Mouse (Mus musculus) forebrain, embryonic 14.5 days (tissue): ENCODE data around the gene Skiv2l. TPM values are rescaled to one million over a fixed set of nuclear protein-coding genes. Genes with fewer than 3 reads are reported as not detected.

Source experiments
- ATAC-seq: fragments of 200-750 bp; cut with Nextera tagmentation; 2 replicates; pipeline ENCODE4 v1.8.0; 2017; ENCODE audit warnings: mild to moderate bottlenecking, moderate library complexity
- DNase-seq: peaks from one replicate; pipeline ENCODE4 v3.0.0-alpha.2; 2015; ENCODE audit warnings: low spot score
- H3K27ac ChIP-seq: fragments of 300-500 bp; sonication (generic); 2 replicates; pipeline ENCODE4 v1.5.1; 2014; ENCODE audit warnings: low read depth, mild to moderate bottlenecking, control low read depth, low read length, moderate library complexity
- H3K27me3 ChIP-seq: fragments of 300-500 bp; sonication (generic); replicated peaks from 2 replicates; pipeline ENCODE4 v1.6.1; 2014; ENCODE audit warnings: low read length, control low read depth, mixed read lengths; ENCODE audit not compliant: control insufficient read depth, insufficient read depth
- H3K36me3 ChIP-seq: fragments of 300-500 bp; sonication (generic); 2 replicates; pipeline ENCODE4 v1.6.1; 2014; ENCODE audit warnings: low read length, control low read depth; ENCODE audit not compliant: control insufficient read depth, insufficient read depth
- H3K4me1 ChIP-seq: fragments of 300-500 bp; sonication (generic); 2 replicates; pipeline ENCODE4 v1.6.1; 2014; ENCODE audit warnings: antibody characterized with exemption, low read length, control low read depth; ENCODE audit not compliant: control insufficient read depth, insufficient read depth
- H3K4me2 ChIP-seq: fragments of 300-500 bp; sonication (generic); 2 replicates; pipeline ENCODE4 v1.6.1; 2014; ENCODE audit warnings: mild to moderate bottlenecking, control low read depth, low read length
- H3K4me3 ChIP-seq: fragments of 300-500 bp; sonication (generic); 2 replicates; pipeline ENCODE4 v1.5.1; 2014; ENCODE audit warnings: low read depth, low read length, control low read depth
- H3K9ac ChIP-seq: fragments of 300-500 bp; sonication (generic); 2 replicates; pipeline ENCODE4 v1.6.1; 2014; ENCODE audit warnings: mild to moderate bottlenecking, low read length, control low read depth, moderate library complexity
- H3K9me3 ChIP-seq: fragments of 300-500 bp; sonication (generic); replicated peaks from 2 replicates; pipeline ENCODE4 v1.6.1; 2016; ENCODE audit warnings: low read length, control low read depth, mixed read lengths; ENCODE audit not compliant: control insufficient read depth
- WGBS: fragments of 180-500 bp; shearing (Covaris S2); extraction: QIAGEN DNeasy Blood & Tissue Kit; methylation state at CpG from one replicate; pipeline ENCODE4 v1.1.7; 2014; 5-methylcytosine and 5-hydroxymethylcytosine counted together
- polyA plus RNA-seq: library from polyadenylated mRNA; unstranded; fragments of >200 nt; fragmentation: Nextera tagmentation; extraction: Ambion mirVana; gene quantifications from 2 replicates; pipeline ENCODE4 v1.2.1, GENCODE M21; 2014

Gene Skiv2l
- polyA plus RNA-seq, 1 experiment from 2014 or later, result 36.6 TPM

DNA sequence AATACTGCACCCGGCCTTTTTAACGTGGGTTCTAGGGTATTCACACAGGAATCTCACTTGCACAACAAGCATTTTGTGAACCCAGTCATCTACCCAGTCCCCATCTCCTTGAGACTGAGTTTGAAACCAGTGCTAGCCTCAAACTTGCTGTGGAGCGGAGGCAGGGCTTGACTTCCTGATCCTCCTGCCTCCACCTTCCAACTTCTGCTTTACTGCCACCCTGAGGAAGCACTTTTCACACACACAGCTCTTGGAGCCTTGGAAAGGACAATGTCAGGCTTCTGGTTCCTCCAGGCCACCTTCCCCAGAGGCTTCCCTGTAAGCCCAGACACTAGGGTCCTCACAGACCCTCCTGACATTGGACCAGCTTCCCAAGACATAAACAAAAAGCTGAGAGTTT, 33.3 kb upstream of the Skiv2l start:
- Histone ChIP-seq H3K27me3 (0 out of 2 replicates have a peak, but pooled peaks cover 3% of the 10 kb centered on the region), H3K9ac (no peak overlapping the region), H3K9me3 (no peaks in the 10 kb centered on the region), H3K4me3 (no peak overlapping the region), H3K4me2 (no peak overlapping the region), H3K27ac (no peak overlapping the region), H3K4me1 (no peaks in the 10 kb centered on the region), H3K36me3 (no peaks in the 10 kb centered on the region)
- DNase-seq (no peak), ATAC-seq (no peak)
- 59% methylated on average over 3 of the region's 3 CpGs for WGBS

DNA sequence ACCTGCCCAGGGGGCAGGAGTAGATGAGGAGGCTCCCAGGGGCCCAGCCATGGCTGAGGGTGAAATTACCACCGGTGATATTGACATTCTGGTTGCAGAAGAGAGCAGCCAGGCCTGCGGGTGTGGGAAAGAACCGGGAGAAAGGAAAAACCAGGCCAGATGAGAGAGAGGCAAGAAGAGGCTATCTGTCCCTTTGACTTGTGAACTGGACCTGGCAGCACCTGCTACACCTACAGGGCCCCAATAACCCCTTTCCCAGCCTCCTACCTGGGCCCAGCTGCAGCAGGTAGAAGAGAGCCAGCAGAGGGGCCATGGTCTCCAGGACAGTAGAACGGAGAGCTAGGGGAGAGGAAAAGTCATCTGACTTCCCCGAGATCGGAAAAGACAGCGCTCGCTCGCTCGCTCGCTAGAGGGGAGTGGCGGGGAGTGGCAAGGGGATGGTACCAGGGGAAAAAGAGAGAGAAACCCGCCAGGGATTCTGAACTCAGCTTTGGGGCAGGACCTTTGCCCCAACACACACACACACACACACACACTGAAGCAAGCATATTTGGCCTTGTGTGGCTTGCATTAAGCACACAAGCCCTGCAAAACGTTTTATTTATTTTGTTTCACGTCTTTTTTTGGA, 31.8 kb upstream of the Skiv2l start, which contains the start of gene Gm20547:
Gene Gm20547 (minus strand): TSS at position 360 of the 628 bp plus-strand sequence.
- WGBS, result 6% methylated on average over 15 of the region's 15 CpGs
- ATAC-seq, result no peak
- no peaks in the 10 kb centered on the region for H3K36me3 ChIP-seq

DNA sequence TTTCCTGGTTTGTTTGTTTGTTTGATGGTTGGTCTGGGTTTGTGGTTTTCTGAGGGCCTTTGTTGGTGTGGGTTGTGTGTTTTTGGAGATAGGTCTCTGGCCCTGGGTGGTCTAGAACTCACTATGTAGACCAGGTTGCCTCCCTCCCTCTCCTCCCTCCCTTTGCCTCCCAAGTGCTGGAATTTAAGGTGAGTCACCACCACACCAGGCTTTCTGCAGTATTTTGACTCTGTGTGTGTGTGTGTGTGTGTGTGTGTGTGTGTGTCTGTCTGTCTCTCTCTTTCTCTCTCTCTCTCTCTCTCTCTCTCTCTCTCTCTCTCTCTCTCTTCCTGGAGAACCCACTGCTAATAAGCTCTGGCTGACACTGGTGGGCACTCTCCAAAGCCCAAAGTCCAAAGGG, 31.2 kb upstream of the Skiv2l start:
- ATAC-seq (no peak), DNase-seq (no peak)
- Histone ChIP-seq H3K27me3 (0 out of 2 replicates have a peak, but pooled peaks cover 3% of the 10 kb centered on the region), H3K36me3 (no peaks in the 10 kb centered on the region), H3K27ac (no peak overlapping the region), H3K4me3 (no peak overlapping the region), H3K4me2 (no peak overlapping the region), H3K9ac (no peak overlapping the region), H3K4me1 (no peaks in the 10 kb centered on the region), H3K9me3 (no peaks in the 10 kb centered on the region)

More for the DNA sequence above, 31.8 kb upstream of the Skiv2l start, which contains the start of gene Gm20547:
- DNase-seq, result no peak
- H3K4me3 ChIP-seq, result no peak within 1 kb of the TSS
- H3K4me2 ChIP-seq, result no peak within 1 kb of the TSS
- H3K9ac ChIP-seq, result 0 out of 2 replicates have a peak within 1 kb of the TSS, but pooled peaks have one; percentile 25
- no peak within 1 kb of the TSS for H3K27ac ChIP-seq
- no peaks in the 10 kb centered on the region for H3K4me1 ChIP-seq
- no peaks in the 10 kb centered on the region for H3K9me3 ChIP-seq
- H3K27me3 ChIP-seq, result 0 out of 2 replicates have a peak, but pooled peaks cover 3% of the 10 kb centered on the region

DNA sequence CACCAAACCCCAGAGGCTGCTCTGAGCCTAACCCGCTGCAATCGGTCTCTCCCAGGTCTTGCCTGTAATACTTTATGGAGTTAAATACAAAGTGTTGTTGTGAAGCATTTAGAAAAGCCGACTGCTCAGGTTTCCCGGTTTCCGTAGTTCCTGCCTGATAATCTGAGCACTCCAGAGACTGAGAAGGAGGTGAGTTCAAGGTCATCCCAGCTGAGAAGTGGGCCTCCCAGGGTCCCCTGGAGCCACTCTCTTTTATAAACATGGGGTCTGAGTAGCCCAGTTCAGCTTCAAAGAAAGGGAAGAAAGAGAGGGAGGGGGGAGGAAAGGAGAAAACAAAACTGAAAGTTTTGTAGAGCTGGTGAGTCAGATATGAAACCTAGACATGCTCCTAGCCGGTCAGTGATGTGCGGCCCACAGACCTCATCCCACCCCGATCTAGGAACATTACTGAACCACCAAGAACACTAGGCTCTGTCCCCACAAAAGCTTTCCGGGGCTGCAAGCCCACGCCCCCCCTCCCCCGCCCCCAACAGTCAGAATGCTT, 29.4 kb upstream of the Skiv2l start, which contains the start of gene Zbtb12:
Gene Zbtb12 (plus strand): TSS at position 148 of the 544 bp plus-strand sequence.
- no peaks in the 10 kb centered on the region for H3K4me1 ChIP-seq
- no peak within 1 kb of the TSS for H3K27ac ChIP-seq
- 0 out of 2 replicates have a peak, but pooled peaks cover 3% of the 10 kb centered on the region for H3K27me3 ChIP-seq
- H3K4me2 ChIP-seq, result no peak within 1 kb of the TSS
- DNase-seq, result no peak
- no peaks in the 10 kb centered on the region for H3K9me3 ChIP-seq
- ATAC-seq, result no peak
- no peaks in the 10 kb centered on the region for H3K36me3 ChIP-seq
- 71% methylated on average over 11 of the region's 11 CpGs for WGBS
- H3K9ac ChIP-seq, result no peak within 1 kb of the TSS
- no peak within 1 kb of the TSS for H3K4me3 ChIP-seq

DNA sequence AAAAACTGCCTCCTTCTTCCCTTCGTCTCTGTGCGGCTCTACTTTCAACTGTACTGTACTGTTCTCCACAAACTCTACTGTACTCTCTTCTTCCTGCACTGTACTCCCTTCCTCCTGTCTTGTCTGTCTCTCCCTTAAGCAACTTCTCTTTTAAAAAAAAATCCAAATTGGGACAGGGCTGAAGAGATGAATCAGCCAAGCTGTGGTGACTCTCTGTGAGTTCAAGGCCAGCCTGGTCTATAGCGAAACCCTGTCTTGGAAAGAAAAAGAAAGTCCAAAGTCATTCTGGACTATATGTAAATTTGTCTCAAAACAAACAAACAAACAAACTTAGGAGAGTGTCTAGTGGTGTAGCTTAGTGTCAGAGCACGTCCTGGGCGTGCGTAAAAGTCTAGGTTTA, 24.3 kb upstream of the Skiv2l start:
- H3K27ac ChIP-seq, result no peak overlapping the region
- no peaks in the 10 kb centered on the region for H3K27me3 ChIP-seq
- no peak overlapping the region for H3K4me3 ChIP-seq
- H3K9me3 ChIP-seq, result no peaks in the 10 kb centered on the region
- WGBS, result 93% methylated on average over 6 of the region's 6 CpGs
- ATAC-seq, result no peak
- no peak overlapping the region for H3K4me2 ChIP-seq
- no peaks in the 10 kb centered on the region for H3K4me1 ChIP-seq
- no peaks in the 10 kb centered on the region for H3K36me3 ChIP-seq
- H3K9ac ChIP-seq, result no peak overlapping the region
- no peak for DNase-seq

DNA sequence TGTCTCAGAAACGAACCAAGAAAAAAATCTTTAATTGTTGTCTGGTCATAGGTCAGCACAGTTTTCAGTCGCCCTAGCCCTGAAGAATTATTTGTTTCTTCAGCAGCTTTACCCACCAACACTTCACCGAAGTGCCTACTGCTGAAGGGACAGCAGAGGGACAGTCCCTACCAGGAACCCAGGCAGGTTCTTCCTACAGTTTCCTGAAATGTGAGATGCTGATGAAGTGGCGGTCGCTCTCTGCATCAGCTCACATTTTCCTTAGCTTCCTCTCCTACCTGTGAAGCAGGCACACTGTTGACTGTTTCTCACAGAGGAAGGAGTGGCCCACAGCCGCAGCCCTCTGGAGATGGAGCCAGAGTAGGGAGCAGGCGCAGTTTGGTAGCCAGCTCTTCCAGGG, 16.0 kb upstream of the Skiv2l start:
- no peak overlapping the region for H3K27ac ChIP-seq
- no peak for DNase-seq
- no peaks in the 10 kb centered on the region for H3K9me3 ChIP-seq
- no peaks in the 10 kb centered on the region for H3K36me3 ChIP-seq
- H3K4me1 ChIP-seq, result no peaks in the 10 kb centered on the region
- H3K4me3 ChIP-seq, result no peak overlapping the region
- H3K4me2 ChIP-seq, result no peak overlapping the region
- H3K9ac ChIP-seq, result no peak overlapping the region
- no peaks in the 10 kb centered on the region for H3K27me3 ChIP-seq
- 66% methylated on average over 7 of the region's 7 CpGs for WGBS
- ATAC-seq, result no peak

DNA sequence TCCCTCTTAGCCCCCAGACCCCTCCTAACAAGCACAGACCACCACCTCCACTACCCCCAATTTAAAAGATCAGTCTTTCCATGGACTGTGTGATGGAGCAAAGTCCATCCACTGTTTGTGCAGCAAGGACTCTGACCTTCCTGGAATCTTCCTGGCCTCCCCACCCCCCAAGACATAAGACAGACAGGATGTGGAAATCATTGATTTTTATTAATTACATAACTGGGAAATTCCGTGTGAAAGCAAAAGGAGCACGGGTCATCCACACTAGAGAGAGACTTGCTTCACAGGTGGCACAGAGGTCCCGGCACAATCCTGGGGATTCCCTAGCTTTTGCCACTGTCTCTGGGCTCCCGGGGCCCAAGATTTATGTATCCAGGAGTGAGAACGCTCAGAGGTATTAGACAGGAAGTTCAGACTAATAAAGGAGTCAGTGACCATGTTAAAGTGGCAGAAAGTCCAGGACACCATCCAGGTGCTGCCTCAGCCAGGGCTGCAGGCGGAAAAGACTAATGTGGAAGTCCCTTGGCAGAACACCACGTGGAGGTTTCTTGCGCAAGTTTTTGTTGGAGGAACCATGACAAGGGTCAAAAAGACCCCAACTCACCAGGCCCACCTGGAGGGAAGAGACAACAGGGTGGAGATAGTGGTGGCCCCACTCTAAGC, 12.5 kb upstream of the Skiv2l start, which contains the start of gene Cfb:
Gene Cfb (minus strand): TSS at position 103 of the 666 bp plus-strand sequence.
- 75% methylated on average over 8 of the region's 8 CpGs for WGBS
- Histone ChIP-seq H3K4me3 (no peak within 1 kb of the TSS), H3K27ac (no peak within 1 kb of the TSS), H3K27me3 (no peaks in the 10 kb centered on the region), H3K9me3 (no peaks in the 10 kb centered on the region), H3K4me1 (no peaks in the 10 kb centered on the region), H3K36me3 (peaks cover under 1% of the 10 kb centered on the region; the same call in 1 of the 2 replicates), H3K4me2 (no peak within 1 kb of the TSS), H3K9ac (no peak within 1 kb of the TSS)
- no peak for ATAC-seq
- no peak for DNase-seq

DNA sequence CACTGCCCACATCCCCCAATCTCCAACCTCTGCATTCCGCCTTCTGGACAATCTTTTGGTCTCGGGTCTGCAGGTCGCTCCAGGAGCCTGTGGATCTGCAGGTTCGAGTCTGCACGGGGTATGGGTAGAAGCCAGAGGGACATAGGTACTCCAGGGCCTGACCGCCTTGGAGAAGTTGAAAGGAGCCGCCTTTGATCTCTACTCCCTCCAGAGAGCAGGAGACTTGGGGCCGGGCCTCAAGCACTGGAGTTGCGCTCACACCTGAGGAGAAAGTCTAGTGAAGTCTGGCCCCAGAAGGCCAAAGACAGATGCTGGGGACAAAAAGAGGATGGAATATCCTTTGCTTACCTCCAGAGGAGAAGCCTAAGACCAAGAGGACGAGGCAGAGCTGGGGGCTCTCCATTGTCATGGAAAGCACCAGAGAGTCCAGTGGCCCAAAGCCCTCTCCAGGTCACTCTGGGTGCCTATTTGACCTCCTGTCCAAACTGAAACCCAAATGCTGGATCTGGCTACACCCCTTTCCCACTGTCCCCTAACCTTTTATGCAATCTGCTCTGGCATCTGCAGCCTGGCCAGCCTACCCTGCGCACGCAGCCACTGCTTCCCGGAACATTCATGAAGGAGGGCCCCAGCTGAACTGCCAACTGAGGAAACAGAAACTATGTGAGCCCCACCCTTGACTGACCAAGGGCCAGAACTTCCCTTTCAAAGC, 11.8 kb upstream of the Skiv2l start:
- no peak overlapping the region for H3K4me2 ChIP-seq
- H3K4me3 ChIP-seq, result no peak overlapping the region
- ATAC-seq, result no peak
- no peak for DNase-seq
- H3K4me1 ChIP-seq, result no peaks in the 10 kb centered on the region
- no peak overlapping the region for H3K27ac ChIP-seq
- no peaks in the 10 kb centered on the region for H3K27me3 ChIP-seq
- H3K9ac ChIP-seq, result no peak overlapping the region
- peaks cover 7% of the 10 kb centered on the region for H3K36me3 ChIP-seq
- WGBS, result 79% methylated on average over 13 of the region's 13 CpGs
- no peaks in the 10 kb centered on the region for H3K9me3 ChIP-seq
